Mouse (Mus musculus): ENCODE data around the gene Wipf1.
"Not testable (repeated sequence)": the region's sequence is repeated elsewhere in the genome, so short reads cannot be mapped to it uniquely, and the experiment has no call there.

Wipf1 gene

GRCm38 (mm10) chr2:73506337-73506736 is 23.2 kb downstream of the Wipf1 start:
- not testable (repeated sequence) for DNase-seq (ENCODE audit: low spot score)

GRCm38 (mm10) chr2:73502863-73503429 is 26.6 kb downstream of the Wipf1 start:
- no peak for DNase-seq (ENCODE audit: low spot score)

GRCm38 (mm10) chr2:73500864-73501263 is 28.7 kb downstream of the Wipf1 start:
- no peak for DNase-seq (ENCODE audit: low spot score)

- DNase-seq (ENCODE audit: low spot score): no peak
Observed at GRCm38 (mm10) chr2:73498322-73498721, 31.2 kb downstream of the Wipf1 start.

- no peak for DNase-seq (ENCODE audit: low spot score)
Observed at GRCm38 (mm10) chr2:73497572-73497971, 32.0 kb downstream of the Wipf1 start.

GRCm38 (mm10) chr2:73496944-73497343 is 32.6 kb downstream of the Wipf1 start:
- no peak for DNase-seq (ENCODE audit: low spot score)

- no peak for DNase-seq (ENCODE audit: low spot score)
Observed at GRCm38 (mm10) chr2:73496329-73496685, 33.2 kb downstream of the Wipf1 start.

GRCm38 (mm10) chr2:73495617-73496328 is 33.8 kb downstream of the Wipf1 start:
- no peak for DNase-seq (ENCODE audit: low spot score)

- no peak for DNase-seq (ENCODE audit: low spot score)
Observed at GRCm38 (mm10) chr2:73493517-73493916, 36.0 kb downstream of the Wipf1 start.

- DNase-seq (ENCODE audit: low spot score): no peak
Observed at GRCm38 (mm10) chr2:73491442-73492241, 37.9 kb downstream of the Wipf1 start.

- DNase-seq (ENCODE audit: low spot score): no peak
Observed at GRCm38 (mm10) chr2:73490466-73490865, 39.1 kb downstream of the Wipf1 start.

GRCm38 (mm10) chr2:73486120-73486601 is 43.4 kb downstream of the Wipf1 start:
- DNase-seq (ENCODE audit: low spot score): no peak

GRCm38 (mm10) chr2:73485236-73486119 is 44.1 kb downstream of the Wipf1 start:
- DNase-seq (ENCODE audit: low spot score): no peak

- DNase-seq (ENCODE audit: low spot score): no peak
Observed at GRCm38 (mm10) chr2:73484561-73485235, 44.8 kb downstream of the Wipf1 start.

GRCm38 (mm10) chr2:73478805-73479204 is 50.7 kb downstream of the Wipf1 start:
- no peak for DNase-seq (ENCODE audit: low spot score)

GRCm38 (mm10) chr2:73477501-73477900 is 52.0 kb downstream of the Wipf1 start:
- no peak for DNase-seq (ENCODE audit: low spot score)

- no peak for DNase-seq (ENCODE audit: low spot score)
Observed at GRCm38 (mm10) chr2:73475519-73475918, 54.0 kb downstream of the Wipf1 start.

GRCm38 (mm10) chr2:73472130-73472529 is 57.4 kb downstream of the Wipf1 start:
- peak; percentile 46 for DNase-seq (ENCODE audit: low spot score)

- DNase-seq (ENCODE audit: low spot score): no peak
Observed at GRCm38 (mm10) chr2:73470146-73470630, 59.3 kb downstream of the Wipf1 start.

GRCm38 (mm10) chr2:73469552-73469951 is 60.0 kb downstream of the Wipf1 start:
- DNase-seq (ENCODE audit: low spot score): no peak

- no peak for DNase-seq (ENCODE audit: low spot score)
Observed at GRCm38 (mm10) chr2:73468993-73469392, 60.5 kb downstream of the Wipf1 start.

All from testis, postnatal 14 days (tissue).